Mouse (Mus musculus) ovary, adult 10 weeks (tissue): Measurements from ENCODE around the gene Rap1gds1. TPM values are rescaled to one million over a fixed set of nuclear protein-coding genes. Genes with fewer than 3 reads are reported as not detected.

ENCODE experiments used
- polyA plus RNA-seq: library from polyadenylated mRNA; stranded (reverse); fragments of 350-450 nt; fragmentation: Illumina TruSeq; extraction: RNeasy Lipid Tissue Mini Kit (QIAGEN cat#74804); gene quantifications from one replicate; pipeline ENCODE4 v1.2.3, GENCODE M21; 2014

Rap1gds1 gene
- 63.9 TPM for polyA plus RNA-seq

DNA sequence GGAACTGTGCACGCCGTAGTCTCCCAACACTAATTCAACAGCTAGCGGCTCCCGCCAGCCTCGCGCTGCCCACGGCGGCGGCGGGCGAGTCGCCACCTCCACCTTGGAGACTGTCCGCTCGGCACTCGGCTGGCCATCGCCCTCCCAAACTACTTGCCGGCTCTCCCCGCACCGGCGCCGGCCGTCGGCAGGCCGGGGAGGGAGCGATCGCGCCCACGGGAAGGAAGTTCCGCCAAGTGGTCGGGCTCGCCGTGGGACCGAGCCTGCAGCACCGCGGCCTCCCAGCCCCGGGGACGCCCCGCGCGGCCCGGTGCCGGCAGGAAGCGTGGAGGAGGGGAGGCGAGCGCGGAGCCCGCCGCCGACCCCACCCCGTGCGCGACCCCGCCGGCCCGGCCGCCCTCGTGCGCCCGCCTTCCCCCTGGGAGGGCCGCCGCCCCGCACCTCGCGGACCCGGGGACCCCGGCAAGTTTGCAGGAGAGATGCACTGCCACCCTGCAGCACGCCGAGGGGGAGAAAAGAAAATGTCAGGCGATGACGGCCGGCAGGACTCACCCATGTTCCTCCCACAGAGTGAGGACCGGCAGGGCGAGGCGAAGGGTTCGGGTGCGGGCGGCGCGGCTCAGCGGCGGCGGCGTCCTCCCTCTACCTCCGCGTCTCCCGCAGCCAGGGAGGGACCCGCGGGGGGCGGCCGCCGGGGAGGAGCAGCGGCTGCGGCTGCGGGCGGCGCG, at the start of gene Rap1gds1:
Gene Rap1gds1 (minus strand): TSS at position 718 of the 728 bp plus-strand sequence.

Other genes starting within 250 kb of the Rap1gds1 start
- gene Stpg2, start 130.5 kb upstream of the Rap1gds1 start, polyA plus RNA-seq, result 0.46 TPM